Mouse (Mus musculus): ENCODE data around the gene Klrg2.
A peak's percentile ranks its signal among the peaks of the same experiment; 100 is the strongest.
"Not testable (repeated sequence)": the region's sequence is repeated elsewhere in the genome, so short reads cannot be mapped to it uniquely, and the experiment has no call there.

The Klrg2 gene

GRCm38 (mm10) chr6:38636852-38637618 is at the start of gene Klrg2:
Klrg2 (minus strand) TSS chr6:38637242.
- no peak for DNase-seq

GRCm38 (mm10) chr6:38682532-38682931 is 45.5 kb upstream of the Klrg2 start:
- DNase-seq = no peak

- no peak for DNase-seq
These were observed 40.6 kb upstream of the Klrg2 start for GRCm38 (mm10) chr6:38677629-38678028.

GRCm38 (mm10) chr6:38676723-38677122 is 39.7 kb upstream of the Klrg2 start:
- DNase-seq = no peak

GRCm38 (mm10) chr6:38676217-38676616 is 39.2 kb upstream of the Klrg2 start:
- DNase-seq = no peak

GRCm38 (mm10) chr6:38672011-38672410 is 35.0 kb upstream of the Klrg2 start:
- DNase-seq = no peak

GRCm38 (mm10) chr6:38671270-38671669 is 34.2 kb upstream of the Klrg2 start:
- no peak for DNase-seq

- not testable (repeated sequence) for DNase-seq
These were observed 33.4 kb upstream of the Klrg2 start for GRCm38 (mm10) chr6:38670488-38670887.

GRCm38 (mm10) chr6:38669580-38669979 is 32.5 kb upstream of the Klrg2 start:
- no peak for DNase-seq

GRCm38 (mm10) chr6:38662714-38663615 is 25.9 kb upstream of the Klrg2 start, which contains the start of gene Clec2l:
Clec2l (plus strand) TSS chr6:38663069.
- DNase-seq = peak; percentile 68

- DNase-seq = no peak
These were observed 24.6 kb upstream of the Klrg2 start for GRCm38 (mm10) chr6:38661626-38662025.

GRCm38 (mm10) chr6:38650263-38650937 is 13.4 kb upstream of the Klrg2 start:
- peak; percentile 70 for DNase-seq

GRCm38 (mm10) chr6:38649545-38649944 is 12.5 kb upstream of the Klrg2 start:
- no peak for DNase-seq

GRCm38 (mm10) chr6:38643039-38643438 is 6.0 kb upstream of the Klrg2 start:
- DNase-seq = no peak

- no peak for DNase-seq
These were observed 5.6 kb upstream of the Klrg2 start for GRCm38 (mm10) chr6:38642593-38642992.

- DNase-seq = no peak
These were observed 4.6 kb upstream of the Klrg2 start for GRCm38 (mm10) chr6:38641645-38642044.

- DNase-seq = no peak
These were observed 4.2 kb upstream of the Klrg2 start for GRCm38 (mm10) chr6:38641228-38641627.

GRCm38 (mm10) chr6:38640401-38640800 is 3.4 kb upstream of the Klrg2 start:
- no peak for DNase-seq

- no peak for DNase-seq
These were observed 846 bp downstream of the Klrg2 start for GRCm38 (mm10) chr6:38635941-38636851.

GRCm38 (mm10) chr6:38634461-38634860 is 2.6 kb downstream of the Klrg2 start:
- no peak for DNase-seq

GRCm38 (mm10) chr6:38632826-38633225 is 4.2 kb downstream of the Klrg2 start:
- no peak for DNase-seq

GRCm38 (mm10) chr6:38629556-38629955 is 7.5 kb downstream of the Klrg2 start:
- DNase-seq = no peak

Data from cerebellum, adult 8-10 months (tissue).